ENCODE assay signal across 9 mouse cellular contexts in genomic region chr17:35937700-35938348, GRCm38 (mm10). TPM values are rescaled to one million over a fixed set of nuclear protein-coding genes. Genes with fewer than 3 reads are reported as not detected.
A peak's percentile ranks its signal among the peaks of the same experiment; 100 is the strongest.
DNase-seq lines count a peak whose midpoint lies in the region; ATAC-seq and TF ChIP-seq lines count a peak whose summit lies in the region.
"Had no signal": no experiment of that assay in that cellular context is flagged by ENCODE, and none has a peak within 500 bp of the region (broad histone marks: within the 10 kb centered on the region; RNA-seq: fewer than 3 reads in every experiment).

No protein-coding gene starts in this region.

- no peak overlapping the region for H3K4me3 ChIP-seq in spleen, adult 2 months (ENCODE audit: extremely low read depth, insufficient read depth, insufficient read length)
- no peak overlapping the region for H3K4me3 ChIP-seq in forebrain, embryonic 16.5 days (replicated peaks; ENCODE audit: low read length)
- H3K4me3 ChIP-seq in kidney, embryonic 14.5 days (ENCODE audit: low read length), result no peak overlapping the region
- H3K4me3 ChIP-seq: heart, embryonic 15.5 days had no signal

- no peak overlapping the region for H3K27ac ChIP-seq in spleen, adult 2 months (ENCODE audit: insufficient read depth, low read length)
- H3K27ac ChIP-seq in forebrain, embryonic 16.5 days (ENCODE audit: low read length), result no peak overlapping the region
- no peak overlapping the region for H3K27ac ChIP-seq in kidney, embryonic 14.5 days (ENCODE audit: low read depth, low read length)
- H3K27ac ChIP-seq: heart, embryonic 15.5 days had no signal

- no peaks in the 10 kb centered on the region for H3K36me3 ChIP-seq in spleen, adult 2 months (ENCODE audit: control insufficient read depth, insufficient read depth, low read length)
- no peaks in the 10 kb centered on the region for H3K36me3 ChIP-seq in forebrain, embryonic 16.5 days (ENCODE audit: control insufficient read depth, insufficient read depth)
- H3K36me3 ChIP-seq in kidney, embryonic 14.5 days (ENCODE audit: control insufficient read depth, insufficient read depth, low read length), result no peaks in the 10 kb centered on the region
- H3K36me3 ChIP-seq in splenic B cell, adult 2 months (ENCODE audit: control insufficient read depth, insufficient read depth, low read length, poor library complexity, severe bottlenecking), result no peaks in the 10 kb centered on the region
- H3K36me3 ChIP-seq: heart, embryonic 15.5 days had no signal

- WGBS in spleen, adult 2 months, result 39% methylated on average over 2 of the region's 2 CpGs
- 32% methylated on average over 2 of the region's 2 CpGs for WGBS in forebrain, embryonic 16.5 days
- WGBS in kidney, embryonic 14.5 days, result 43% methylated on average over 2 of the region's 2 CpGs

- peak; percentile 71; the same call in 1 of the 2 replicates for ATAC-seq in forebrain, embryonic 16.5 days
- peak; percentile 75; the same call in 1 of the 2 replicates for ATAC-seq in kidney, embryonic 14.5 days (ENCODE audit: low FRiP score, low TSS enrichment)

- H3K9me3 ChIP-seq in forebrain, embryonic 16.5 days (ENCODE audit: control insufficient read depth, low read length), result no peaks in the 10 kb centered on the region
- no peaks in the 10 kb centered on the region for H3K9me3 ChIP-seq in kidney, embryonic 14.5 days (ENCODE audit: control insufficient read depth, low read length)
- H3K9me3 ChIP-seq: heart, embryonic 15.5 days had no signal

- peak; percentile 81; the same call in 1 of the 2 replicates for TF ChIP-seq CTCF in spleen, adult 2 months (IDR thresholded peaks at IDR 0.05; ENCODE audit: extremely low read depth, insufficient read depth, insufficient read length, insufficient replicate concordance)

- no peaks in the 10 kb centered on the region for H3K4me1 ChIP-seq in spleen, adult 2 months (ENCODE audit: control insufficient read depth, insufficient read depth, insufficient read length)
- H3K4me1 ChIP-seq in forebrain, embryonic 16.5 days (replicated peaks; ENCODE audit: control insufficient read depth, insufficient read depth, low read length), result no peaks in the 10 kb centered on the region
- H3K4me1 ChIP-seq in kidney, embryonic 14.5 days (ENCODE audit: control insufficient read depth, insufficient read depth, low read length), result no peaks in the 10 kb centered on the region
- H3K4me1 ChIP-seq: heart, embryonic 15.5 days had no signal

- no peak overlapping the region for H3K4me2 ChIP-seq in forebrain, embryonic 16.5 days (ENCODE audit: low read length)
- no peak overlapping the region for H3K4me2 ChIP-seq in kidney, embryonic 14.5 days (replicated peaks; ENCODE audit: low read depth, low read length)
- H3K4me2 ChIP-seq: heart, embryonic 15.5 days had no signal

- no peaks in the 10 kb centered on the region for H3K27me3 ChIP-seq in spleen, adult 2 months (ENCODE audit: control insufficient read depth, insufficient read depth, low read length)
- H3K27me3 ChIP-seq in forebrain, embryonic 16.5 days (replicated peaks; ENCODE audit: control insufficient read depth, insufficient read depth, low read length), result no peaks in the 10 kb centered on the region
- H3K27me3 ChIP-seq in kidney, embryonic 14.5 days (ENCODE audit: control insufficient read depth, insufficient read depth, low read length), result no peaks in the 10 kb centered on the region
- no peaks in the 10 kb centered on the region for H3K27me3 ChIP-seq in splenic B cell, adult 2 months (ENCODE audit: control insufficient read depth, insufficient read depth, low read length, poor library complexity, severe bottlenecking)
- H3K27me3 ChIP-seq: heart, embryonic 15.5 days had no signal

- peak; percentile 46 to 50 for DNase-seq in spleen, adult 2 months (ENCODE audit: low read depth in 1 of 2, low spot score in 2 of 2)
- no peak for DNase-seq in spleen, adult 12 weeks (ENCODE audit: low spot score)
- DNase-seq in c-Kit-positive CD71-positive TER-119-negative erythroid progenitor cells, embryonic 14.5 days (ENCODE audit: low read depth), result peak; percentile 54
- DNase-seq in lung, postnatal 25 days (ENCODE audit: low spot score), result peak; percentile 47
- peak; percentile 87 for DNase-seq in splenic B cell, adult 2 months (ENCODE audit: low read depth, low spot score)
- no peak for DNase-seq in urinary bladder, adult 2 months (ENCODE audit: low spot score)

- no peak for TF ChIP-seq POLR2A in spleen, adult 2 months (IDR thresholded peaks at IDR 0.05; ENCODE audit: low read depth, low read length)

- H3K9ac ChIP-seq in forebrain, embryonic 16.5 days (replicated peaks; ENCODE audit: low read depth, low read length), result no peak overlapping the region
- H3K9ac ChIP-seq in kidney, embryonic 14.5 days (ENCODE audit: low read depth, low read length), result no peak overlapping the region
- H3K9ac ChIP-seq: heart, embryonic 15.5 days had no signal

RNA-seq across cellular contexts. Expression of gene Ppp1r10, which starts 21.6 kb away (rescaled TPM):
- polyA plus RNA-seq in spleen, adult 2 months (2012; rRNA removed), result 26.1 and 27.1 TPM in 2 replicates
- 47.0 and 50.7 TPM in 2 replicates for polyA plus RNA-seq in forebrain, embryonic 16.5 days (2015; fragmentation: Nextera tagmentation; extraction: Ambion mirVana)
- polyA plus RNA-seq in kidney, embryonic 14.5 days (2014; fragmentation: Nextera tagmentation; extraction: Ambion mirVana), result 30.6 and 44.7 TPM in 2 replicates
- polyA plus RNA-seq in urinary bladder, adult 2 months (2012; rRNA removed), result 25.8 and 26.0 TPM in 2 replicates

RNA-seq across cellular contexts. Expression of gene Mrps18b, which starts 21.6 kb away (rescaled TPM):
- polyA plus RNA-seq in spleen, adult 2 months (2012; rRNA removed), result 39.5 and 45.1 TPM in 2 replicates
- 50.8 and 55.6 TPM in 2 replicates for polyA plus RNA-seq in forebrain, embryonic 16.5 days (2015; fragmentation: Nextera tagmentation; extraction: Ambion mirVana)
- polyA plus RNA-seq in kidney, embryonic 14.5 days (2014; fragmentation: Nextera tagmentation; extraction: Ambion mirVana), result 79.0 and 101 TPM in 2 replicates
- polyA plus RNA-seq in urinary bladder, adult 2 months (2012; rRNA removed), result 77.9 and 90.8 TPM in 2 replicates

RNA-seq across cellular contexts. Expression of gene Atat1, which starts 27.9 kb away (rescaled TPM):
- 24.3 and 34.8 TPM in 2 replicates for polyA plus RNA-seq in spleen, adult 2 months (2012; rRNA removed)
- 423 and 493 TPM in 2 replicates for polyA plus RNA-seq in forebrain, embryonic 16.5 days (2015; fragmentation: Nextera tagmentation; extraction: Ambion mirVana)
- 76.5 and 92.2 TPM in 2 replicates for polyA plus RNA-seq in kidney, embryonic 14.5 days (2014; fragmentation: Nextera tagmentation; extraction: Ambion mirVana)
- 45.9 and 58.8 TPM in 2 replicates for polyA plus RNA-seq in urinary bladder, adult 2 months (2012; rRNA removed)

RNA-seq across cellular contexts. Expression of gene Abcf1, which starts 31.7 kb away (rescaled TPM):
- 65.1 and 79.6 TPM in 2 replicates for polyA plus RNA-seq in spleen, adult 2 months (2012; rRNA removed)
- polyA plus RNA-seq in forebrain, embryonic 16.5 days (2015; fragmentation: Nextera tagmentation; extraction: Ambion mirVana), result 88.3 and 89.6 TPM in 2 replicates
- 74.6 and 97.8 TPM in 2 replicates for polyA plus RNA-seq in kidney, embryonic 14.5 days (2014; fragmentation: Nextera tagmentation; extraction: Ambion mirVana)
- 58.4 and 74.6 TPM in 2 replicates for polyA plus RNA-seq in urinary bladder, adult 2 months (2012; rRNA removed)

RNA-seq across cellular contexts. Expression of gene 2310061I04Rik, which starts 40.6 kb away (rescaled TPM):
- polyA plus RNA-seq in spleen, adult 2 months (2012; rRNA removed), result 35.4 and 39.9 TPM in 2 replicates
- polyA plus RNA-seq in forebrain, embryonic 16.5 days (2015; fragmentation: Nextera tagmentation; extraction: Ambion mirVana), result 34.5 and 49.5 TPM in 2 replicates
- polyA plus RNA-seq in kidney, embryonic 14.5 days (2014; fragmentation: Nextera tagmentation; extraction: Ambion mirVana), result 36.2 and 41.5 TPM in 2 replicates
- 29.6 and 35.9 TPM in 2 replicates for polyA plus RNA-seq in urinary bladder, adult 2 months (2012; rRNA removed)

Comparison
In these comparisons a context has a peak if more than half of its experiments do, and no peak if none do; other contexts are left out.
1. DNase-seq: peak in spleen, adult 2 months (2 of 2), c-Kit-positive CD71-positive TER-119-negative erythroid progenitor cells, embryonic 14.5 days (single experiment), lung, postnatal 25 days (single experiment) and splenic B cell, adult 2 months (single experiment); none in spleen, adult 12 weeks (single experiment) and urinary bladder, adult 2 months (single experiment).